ENCODE assay signal across 17 mouse cellular contexts in the genomic region with DNA sequence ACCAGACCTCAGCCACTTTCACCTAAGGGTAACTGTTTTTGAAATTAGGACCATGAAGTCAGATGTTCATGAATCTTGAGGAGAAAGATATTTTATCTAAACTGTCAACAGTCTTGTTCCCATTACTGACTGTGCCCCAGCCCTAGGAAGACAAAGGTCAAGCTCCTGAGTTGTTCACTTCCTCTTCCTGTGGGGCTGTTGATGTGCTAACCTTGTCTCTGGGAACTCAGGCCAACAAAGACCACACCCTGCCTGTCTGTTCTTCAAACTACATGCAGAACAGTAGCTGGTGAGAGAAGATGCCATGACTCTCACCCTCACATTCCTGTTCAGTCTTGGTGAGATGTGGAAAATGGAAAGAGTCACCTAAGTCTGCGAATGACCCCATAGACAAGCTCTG. TPM values are rescaled to one million over a fixed set of nuclear protein-coding genes. Genes with fewer than 3 reads are reported as not detected.
"Had no signal": no experiment of that assay in that cellular context is flagged by ENCODE, and none has a peak within 500 bp of the region (broad histone marks: within the 10 kb centered on the region; RNA-seq: fewer than 3 reads in every experiment).

No protein-coding gene starts in this region.

- H3K4me1 ChIP-seq: limb, embryonic 15.5 days; lung, embryonic 15.5 days; midbrain, embryonic 13.5 days; midbrain, embryonic 15.5 days; neural tube, embryonic 12.5 days had no signal

- H3K9me3 ChIP-seq: limb, embryonic 15.5 days; lung, embryonic 15.5 days; midbrain, embryonic 15.5 days had no signal

- H3K36me3 ChIP-seq: limb, embryonic 15.5 days; lung, embryonic 15.5 days; midbrain, embryonic 13.5 days; midbrain, embryonic 15.5 days; neural tube, embryonic 12.5 days had no signal

- DNase-seq: right cerebral cortex, postnatal 14 days; right cerebral cortex, postnatal 4 days; spleen, adult 18-20 months; thymus, adult 18-20 months; thymus, postnatal 14 days; thymus, postnatal 36 days had no signal

- H3K4me3 ChIP-seq: limb, embryonic 15.5 days; lung, embryonic 15.5 days; megakaryocyte, embryonic 14.5 days; midbrain, embryonic 13.5 days; midbrain, embryonic 15.5 days; neural tube, embryonic 12.5 days had no signal

- H3K27me3 ChIP-seq: limb, embryonic 15.5 days; lung, embryonic 15.5 days; midbrain, embryonic 13.5 days; midbrain, embryonic 15.5 days; neural tube, embryonic 12.5 days had no signal

- ATAC-seq: midbrain, embryonic 13.5 days; midbrain, embryonic 15.5 days had no signal

- H3K27ac ChIP-seq: limb, embryonic 15.5 days; liver, embryonic 14.5 days; lung, embryonic 15.5 days; midbrain, embryonic 13.5 days; midbrain, embryonic 15.5 days; neural tube, embryonic 12.5 days had no signal

- H3K9ac ChIP-seq: limb, embryonic 15.5 days; liver, embryonic 14.5 days; lung, embryonic 15.5 days; midbrain, embryonic 13.5 days; midbrain, embryonic 15.5 days; neural tube, embryonic 12.5 days had no signal

- H3K4me2 ChIP-seq: limb, embryonic 15.5 days; liver, embryonic 11.5 days; lung, embryonic 15.5 days; midbrain, embryonic 11.5 days; midbrain, embryonic 13.5 days; midbrain, embryonic 15.5 days; neural tube, embryonic 12.5 days had no signal

RNA-seq across cellular contexts. Expression of a gene that starts 30.4 kb away (rescaled TPM):
- polyA plus RNA-seq: midbrain, embryonic 11.5 days; midbrain, embryonic 13.5 days; neural tube, embryonic 12.5 days; neural tube, embryonic 14.5 days; thymus, postnatal 0 days had no signal
